Mouse (Mus musculus) layer of hippocampus, adult 8-10 months (tissue): ENCODE measurements at regions not wholly inside any gene's neighbourhood (a gene's known extent, or its start where the extent isn't known, plus 50 kb on each side); places are given as distances from the start of the nearest gene placed in this dataset.

Experiments used
- DNase-seq, 2 experiments: peaks; one replicate each; pipeline ENCODE4 v3.0.0; 2022; ENCODE audit warnings: low spot score in 2 of 2

- no peak for DNase-seq
Observed at GRCm38 (mm10) chr11:71887211-71887610, 137.5 kb downstream of the Wscd1 start.

GRCm38 (mm10) chr11:71886771-71887170, 137.1 kb downstream of the Wscd1 start:
- no peak for DNase-seq

GRCm38 (mm10) chr11:71884861-71885260, 135.1 kb downstream of the Wscd1 start:
- no peak for DNase-seq

GRCm38 (mm10) chr11:71881841-71882240, 132.1 kb downstream of the Wscd1 start:
- DNase-seq: no peak

GRCm38 (mm10) chr11:71871297-71871696, 121.6 kb downstream of the Wscd1 start:
- DNase-seq: no peak

- DNase-seq: no peak
Observed at GRCm38 (mm10) chr11:71866690-71867089, 117.0 kb downstream of the Wscd1 start.

GRCm38 (mm10) chr11:71857926-71858325, 108.2 kb downstream of the Wscd1 start:
- no peak for DNase-seq

- no peak for DNase-seq
Observed at GRCm38 (mm10) chr11:71855557-71855956, 105.8 kb downstream of the Wscd1 start.

GRCm38 (mm10) chr11:71855058-71855457, 105.3 kb downstream of the Wscd1 start:
- no peak for DNase-seq

- no peak for DNase-seq
Observed at GRCm38 (mm10) chr11:71847684-71848367, 98.1 kb downstream of the Wscd1 start.

GRCm38 (mm10) chr11:71846496-71846895, 96.8 kb downstream of the Wscd1 start:
- DNase-seq: no peak

GRCm38 (mm10) chr11:71840635-71841443, 91.1 kb downstream of the Wscd1 start:
- no peak for DNase-seq
